Mouse (Mus musculus) embryonic facial prominence, embryonic 14.5 days (tissue): ENCODE results near the gene Fndc7. TPM values are rescaled to one million over a fixed set of nuclear protein-coding genes. Genes with fewer than 3 reads are reported as not detected.

Experiments
- ATAC-seq: fragments of 200-750 bp; cut with Nextera tagmentation; 2 replicates; pipeline ENCODE4 v1.8.0; 2017; ENCODE audit warnings: low read depth, moderate number of reproducible peaks, moderate TSS enrichment
- DNase-seq: peaks from one replicate; pipeline ENCODE4 v3.0.0-alpha.2; 2015; ENCODE audit warnings: low spot score
- H3K27ac ChIP-seq: fragments of 300-500 bp; sonication (generic); replicated peaks from 2 replicates; pipeline ENCODE4 v1.5.1; 2014; ENCODE audit warnings: low read depth, mild to moderate bottlenecking, low read length, moderate library complexity
- H3K27me3 ChIP-seq: fragments of 300-500 bp; sonication (generic); replicated peaks from 2 replicates; pipeline ENCODE4 v1.6.1; 2014; ENCODE audit warnings: low read length; ENCODE audit not compliant: control insufficient read depth, insufficient read depth
- H3K36me3 ChIP-seq: fragments of 300-500 bp; sonication (generic); 2 replicates; pipeline ENCODE4 v1.6.1; 2014; ENCODE audit warnings: low read length, mixed read lengths; ENCODE audit not compliant: control insufficient read depth, insufficient read depth
- H3K4me1 ChIP-seq: fragments of 300-500 bp; sonication (generic); 2 replicates; pipeline ENCODE4 v1.6.1; 2014; ENCODE audit warnings: antibody characterized with exemption, low read length; ENCODE audit not compliant: control insufficient read depth, insufficient read depth
- H3K4me2 ChIP-seq: fragments of 300-500 bp; sonication (generic); 2 replicates; pipeline ENCODE4 v1.6.1; 2014; ENCODE audit warnings: low read depth, mild to moderate bottlenecking, low read length, moderate library complexity, mixed read lengths
- H3K4me3 ChIP-seq: fragments of 300-500 bp; sonication (generic); 2 replicates; pipeline ENCODE4 v1.5.1; 2014; ENCODE audit warnings: low read depth, mild to moderate bottlenecking, low read length
- H3K9ac ChIP-seq: fragments of 300-500 bp; sonication (generic); 2 replicates; pipeline ENCODE4 v1.6.1; 2014; ENCODE audit warnings: low read depth, mild to moderate bottlenecking, low read length, moderate library complexity, mixed read lengths
- H3K9me3 ChIP-seq: fragments of 300-500 bp; sonication (generic); 2 replicates; pipeline ENCODE4 v1.6.1; 2016; ENCODE audit warnings: low read length; ENCODE audit not compliant: control insufficient read depth
- WGBS: fragments of 180-500 bp; shearing (Covaris S2); extraction: QIAGEN DNeasy Blood & Tissue Kit; methylation state at CpG from one replicate; pipeline ENCODE4 v1.1.7; 2014; 5-methylcytosine and 5-hydroxymethylcytosine counted together
- polyA plus RNA-seq: library from polyadenylated mRNA; unstranded; fragments of >200 nt; fragmentation: Nextera tagmentation; extraction: Ambion mirVana; gene quantifications from 2 replicates; pipeline ENCODE4 v1.2.1, GENCODE M21; 2014

Gene Fndc7
- polyA plus RNA-seq, 1 experiment from 2014 or later = 0.18 TPM

DNA sequence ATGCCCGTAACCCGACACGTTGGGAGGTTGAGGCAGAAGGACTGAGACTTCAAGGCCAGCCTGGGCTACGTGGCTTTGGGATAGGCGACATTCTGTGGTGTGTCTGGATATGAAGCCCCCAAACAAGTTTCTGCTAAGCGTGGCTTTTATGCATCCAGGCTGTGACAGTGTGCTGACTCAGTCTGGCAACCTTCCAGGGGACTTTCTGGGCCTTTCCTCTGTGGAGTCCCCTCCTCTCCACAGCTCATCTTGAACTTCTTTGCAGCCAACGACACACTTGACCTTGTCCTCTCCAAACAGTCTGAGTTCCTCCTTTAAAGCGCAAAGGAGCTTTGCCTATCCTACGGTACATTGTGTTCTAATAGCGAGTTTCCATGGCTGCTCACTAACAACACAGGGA lies 33.9 kb downstream of the Fndc7 start:
- no peak overlapping the region for H3K9ac ChIP-seq

DNA sequence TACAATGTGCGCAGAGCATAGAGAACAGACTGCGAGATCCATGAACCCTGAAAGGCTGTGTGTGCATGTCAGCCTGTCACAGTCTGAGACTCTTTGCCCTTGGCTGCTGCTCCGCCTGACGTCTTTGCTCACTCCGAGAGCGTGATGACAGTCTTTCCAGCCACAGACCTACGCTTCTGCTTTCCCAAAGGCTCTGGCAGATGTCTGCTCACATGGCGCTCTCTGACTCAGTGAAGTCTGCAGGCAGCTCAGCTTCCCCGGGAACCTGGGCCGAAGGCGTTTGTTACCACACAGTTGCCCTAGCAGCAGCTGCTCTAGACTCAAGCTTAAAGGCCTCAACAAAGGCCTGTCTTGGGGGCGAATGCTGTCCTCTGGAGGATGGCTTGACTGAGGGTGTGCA lies 34.4 kb downstream of the Fndc7 start:
- Histone ChIP-seq H3K9ac (0 out of 2 replicates have a peak overlapping the region, but pooled peaks have one; percentile 15), H3K4me1 (peaks cover 20% of the 10 kb centered on the region), H3K4me2 (no peak overlapping the region), H3K9me3 (no peaks in the 10 kb centered on the region), H3K4me3 (no peak overlapping the region), H3K27me3 (no peaks in the 10 kb centered on the region), H3K36me3 (no peaks in the 10 kb centered on the region), H3K27ac (peak overlapping the region; percentile 24)
- 37% methylated on average over 12 of the region's 12 CpGs for WGBS
- ATAC-seq (peak; percentile 23), DNase-seq (peak; percentile 82)

More for the DNA sequence above, 33.9 kb downstream of the Fndc7 start:
- peaks cover 20% of the 10 kb centered on the region for H3K4me1 ChIP-seq
- peak overlapping the region; percentile 24 for H3K27ac ChIP-seq
- ATAC-seq = no peak
- WGBS = 57% methylated on average over 10 of the region's 10 CpGs
- H3K27me3 ChIP-seq = no peaks in the 10 kb centered on the region
- no peak overlapping the region for H3K4me3 ChIP-seq
- H3K4me2 ChIP-seq = no peak overlapping the region
- peak; percentile 63 for DNase-seq
- H3K36me3 ChIP-seq = no peaks in the 10 kb centered on the region
- no peaks in the 10 kb centered on the region for H3K9me3 ChIP-seq

DNA sequence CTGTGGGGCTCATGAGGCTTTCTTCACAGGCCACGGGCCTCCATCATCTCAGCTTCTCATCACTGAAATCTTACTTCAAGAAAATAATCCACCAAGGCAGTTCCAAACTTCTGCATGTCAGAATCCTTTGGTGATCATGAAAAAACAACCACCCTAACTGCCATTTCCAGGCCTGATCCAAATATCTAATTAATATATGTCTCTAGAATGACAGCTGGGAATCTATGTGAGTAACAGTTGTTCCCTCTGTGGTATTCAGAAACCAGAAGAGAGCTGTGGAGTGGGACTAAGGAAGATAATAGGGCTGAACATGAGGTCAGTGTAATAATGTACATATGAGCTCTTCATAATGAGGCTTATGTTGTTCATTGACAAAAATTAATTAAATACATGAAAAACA lies 36.5 kb downstream of the Fndc7 start:
- ATAC-seq (no peak), DNase-seq (peak; percentile 24)
- no peaks in the 10 kb centered on the region for H3K36me3 ChIP-seq
- H3K4me3 ChIP-seq = no peak overlapping the region
- no peak overlapping the region for H3K9ac ChIP-seq
- H3K27ac ChIP-seq = no peak overlapping the region
- H3K4me1 ChIP-seq = peaks cover 14% of the 10 kb centered on the region
- H3K27me3 ChIP-seq = no peaks in the 10 kb centered on the region
- H3K9me3 ChIP-seq = no peaks in the 10 kb centered on the region
- 67% methylated on average over 1 of the region's 1 CpGs for WGBS
- no peak overlapping the region for H3K4me2 ChIP-seq

DNA sequence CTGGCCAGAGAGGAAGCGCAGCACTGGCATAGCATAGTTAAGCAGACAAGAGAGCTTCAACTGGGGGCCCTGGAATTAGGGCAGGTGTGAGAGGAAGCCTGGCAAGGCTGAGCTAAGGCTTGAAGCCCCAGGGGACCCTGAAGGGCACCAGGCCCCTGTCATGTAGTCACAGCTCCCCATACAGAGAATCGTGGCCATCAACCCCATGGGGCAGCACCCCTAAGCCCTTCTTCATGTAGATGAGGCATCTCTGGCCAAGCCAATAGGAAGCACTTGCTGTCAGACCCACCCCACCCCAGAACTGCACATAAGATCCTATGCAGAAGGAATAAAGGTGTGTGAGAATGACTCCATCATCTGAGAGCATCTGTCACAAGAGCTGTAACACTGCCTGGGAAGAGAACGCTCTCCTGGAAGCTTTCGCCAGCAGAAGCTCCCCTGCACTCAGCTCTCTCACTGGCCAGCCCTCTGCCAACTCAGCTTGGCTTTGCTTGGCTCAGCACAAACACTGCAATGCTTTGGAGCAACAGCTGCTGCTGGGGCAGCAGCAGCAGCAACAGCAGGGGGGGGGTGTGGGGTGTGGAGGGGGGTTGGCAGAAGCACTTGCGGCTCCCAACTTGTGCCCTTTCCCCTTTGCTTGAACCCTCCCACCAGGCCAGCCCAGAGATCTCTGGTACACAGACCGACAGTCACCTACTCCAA lies 37.7 kb downstream of the Fndc7 start:
- 52% methylated on average over 6 of the region's 6 CpGs for WGBS
- DNase-seq = peak; percentile 67
- no peak overlapping the region for H3K9ac ChIP-seq

DNA sequence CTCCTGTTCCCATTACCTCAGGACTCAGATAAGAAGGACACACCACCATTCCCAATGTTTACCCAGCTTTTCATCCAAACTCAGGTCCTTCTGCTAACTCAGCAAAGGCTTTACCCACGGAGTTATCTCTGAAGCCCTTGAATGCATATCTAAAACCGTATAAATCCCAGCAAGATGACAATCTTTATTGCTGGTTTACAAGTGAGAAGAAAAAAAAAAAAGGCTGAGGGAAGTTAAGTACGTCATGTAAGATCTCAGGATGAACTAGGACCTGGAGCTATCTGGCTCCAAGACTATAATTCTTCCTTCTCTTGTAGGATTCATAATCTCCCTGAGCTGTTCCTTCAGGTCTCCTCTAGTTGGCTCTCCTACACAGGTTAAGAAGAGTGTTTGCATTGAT lies 38.3 kb downstream of the Fndc7 start:
- no peak overlapping the region for H3K4me2 ChIP-seq
- H3K27ac ChIP-seq = no peak overlapping the region
- H3K4me1 ChIP-seq = peaks cover 10% of the 10 kb centered on the region; the same call in 1 of the 2 replicates
- DNase-seq = no peak
- H3K9ac ChIP-seq = no peak overlapping the region
- H3K36me3 ChIP-seq = no peaks in the 10 kb centered on the region
- no peaks in the 10 kb centered on the region for H3K9me3 ChIP-seq
- no peak for ATAC-seq
- 70% methylated on average over 3 of the region's 3 CpGs for WGBS
- H3K27me3 ChIP-seq = no peaks in the 10 kb centered on the region
- no peak overlapping the region for H3K4me3 ChIP-seq

More for the DNA sequence above, 37.7 kb downstream of the Fndc7 start:
- Histone ChIP-seq H3K27ac (no peak overlapping the region), H3K4me3 (no peak overlapping the region), H3K27me3 (no peaks in the 10 kb centered on the region), H3K4me2 (no peak overlapping the region), H3K36me3 (no peaks in the 10 kb centered on the region), H3K9me3 (no peaks in the 10 kb centered on the region), H3K4me1 (peaks cover 10% of the 10 kb centered on the region; the same call in 1 of the 2 replicates)
- ATAC-seq = no peak

GRCm38 (mm10) chr3:108851075-108851474 lies 38.7 kb downstream of the Fndc7 start:
- ATAC-seq = no peak
- H3K4me2 ChIP-seq = no peak overlapping the region
- peaks cover 8% of the 10 kb centered on the region; the same call in 1 of the 2 replicates for H3K4me1 ChIP-seq
- no peak overlapping the region for H3K4me3 ChIP-seq
- no peaks in the 10 kb centered on the region for H3K9me3 ChIP-seq
- no peak for DNase-seq
- 75% methylated on average over 2 of the region's 2 CpGs for WGBS
- H3K27me3 ChIP-seq = no peaks in the 10 kb centered on the region
- no peak overlapping the region for H3K27ac ChIP-seq
- no peak overlapping the region for H3K9ac ChIP-seq
- H3K36me3 ChIP-seq = no peaks in the 10 kb centered on the region

DNA sequence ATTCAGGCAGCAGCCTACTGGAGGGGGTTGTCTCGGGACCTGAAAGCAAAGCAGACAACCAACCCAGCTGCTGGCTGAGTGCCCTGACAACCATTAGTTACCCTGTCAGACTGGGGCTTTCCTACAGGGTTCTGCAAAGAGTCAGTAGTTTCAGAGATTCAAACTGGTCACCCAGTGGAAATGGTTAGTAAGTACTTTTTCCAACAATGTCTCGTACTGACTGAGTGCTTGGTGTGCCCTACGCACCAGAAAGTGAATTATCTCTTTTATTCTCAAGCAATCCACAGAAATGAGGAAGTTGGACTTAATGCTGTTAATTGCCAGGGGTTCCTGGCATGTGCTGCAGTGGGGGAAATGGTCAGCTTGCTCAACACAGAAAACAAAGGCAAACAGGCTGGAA lies 39.3 kb downstream of the Fndc7 start:
- no peak overlapping the region for H3K4me2 ChIP-seq
- no peaks in the 10 kb centered on the region for H3K27me3 ChIP-seq
- no peaks in the 10 kb centered on the region for H3K36me3 ChIP-seq
- peak; percentile 48 for DNase-seq
- H3K9me3 ChIP-seq = no peaks in the 10 kb centered on the region
- peaks cover 3% of the 10 kb centered on the region; the same call in 1 of the 2 replicates for H3K4me1 ChIP-seq
- no peak overlapping the region for H3K9ac ChIP-seq
- H3K4me3 ChIP-seq = no peak overlapping the region
- no peak for ATAC-seq
- 52% methylated on average over 3 of the region's 3 CpGs for WGBS
- no peak overlapping the region for H3K27ac ChIP-seq

DNA sequence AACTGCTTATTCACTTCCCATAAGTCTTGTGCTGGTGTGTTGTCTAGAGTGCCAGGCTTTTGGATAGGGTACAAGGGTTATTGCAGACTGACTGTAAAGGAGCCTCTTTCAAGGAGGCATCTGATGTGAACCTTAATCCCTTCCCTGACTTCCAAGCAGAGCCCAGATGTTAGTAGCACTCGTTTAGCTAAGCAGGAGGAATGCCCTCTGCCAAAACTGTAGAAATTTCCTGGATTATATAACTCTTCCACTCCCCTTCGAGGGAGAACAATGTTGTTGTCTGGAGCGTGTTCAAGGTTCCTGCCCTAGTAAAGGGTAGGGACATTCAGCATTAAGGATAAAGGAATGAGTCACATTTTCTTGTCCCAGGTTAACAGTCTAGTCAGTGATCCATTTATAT lies 43.2 kb downstream of the Fndc7 start:
- 73% methylated on average over 3 of the region's 3 CpGs for WGBS
- Histone ChIP-seq H3K36me3 (no peaks in the 10 kb centered on the region), H3K4me3 (no peak overlapping the region), H3K9me3 (no peaks in the 10 kb centered on the region), H3K27me3 (no peaks in the 10 kb centered on the region), H3K9ac (no peak overlapping the region), H3K4me2 (no peak overlapping the region), H3K4me1 (no peaks in the 10 kb centered on the region), H3K27ac (no peak overlapping the region)
- DNase-seq (no peak), ATAC-seq (no peak)

- Histone ChIP-seq H3K27ac (no peak overlapping the region), H3K9me3 (no peaks in the 10 kb centered on the region), H3K4me1 (no peaks in the 10 kb centered on the region), H3K27me3 (no peaks in the 10 kb centered on the region), H3K36me3 (no peaks in the 10 kb centered on the region), H3K4me3 (no peak overlapping the region), H3K9ac (no peak overlapping the region), H3K4me2 (no peak overlapping the region)
- DNase-seq (no peak), ATAC-seq (no peak)
- 75% methylated on average over 5 of the region's 5 CpGs for WGBS
Measured at GRCm38 (mm10) chr3:108844521-108844920, 45.3 kb downstream of the Fndc7 start.
